Mouse (Mus musculus): ENCODE measurements around the gene Naa15. TPM values are rescaled to one million over a fixed set of nuclear protein-coding genes. Genes with fewer than 3 reads are reported as not detected.
"Not testable (repeated sequence)": the region's sequence is repeated elsewhere in the genome, so short reads cannot be mapped to it uniquely, and the experiment has no call there.

The Naa15 gene
- polyA plus RNA-seq, 1 experiment from 2014 or later = 36.5 TPM

DNA sequence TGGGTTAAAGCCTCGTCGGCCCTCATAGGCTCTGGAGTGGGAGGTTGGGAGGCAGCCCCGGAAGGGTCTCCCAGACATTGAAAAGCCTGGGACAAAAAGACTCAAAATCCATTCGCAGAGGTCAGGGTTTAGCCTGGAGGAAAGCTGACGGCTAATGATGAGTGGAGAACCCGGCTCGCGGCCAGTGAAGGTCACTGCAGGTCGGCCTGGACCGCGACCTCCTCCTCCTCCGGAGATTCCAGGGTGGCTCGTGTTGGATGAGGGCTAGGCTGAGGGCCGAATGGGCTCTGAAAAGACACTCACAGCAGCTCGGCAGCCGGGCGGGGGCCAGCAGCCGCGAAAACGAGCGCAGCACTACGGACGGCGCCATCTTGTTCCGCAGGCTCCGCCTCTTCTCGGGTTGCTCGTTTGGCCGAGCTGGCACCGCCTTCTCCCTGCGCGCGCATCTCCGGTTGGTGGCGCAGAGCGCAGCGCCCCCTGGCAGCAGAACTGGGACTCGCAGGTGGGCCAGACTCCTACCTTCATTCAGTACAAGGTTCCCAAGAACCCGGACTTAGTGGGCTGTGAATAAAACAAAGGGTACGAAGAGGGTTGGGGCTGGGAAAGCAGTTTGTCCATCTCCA lies 6.3 kb upstream of the Naa15 start, which contains the start of gene Ndufc1:
TSS of gene Ndufc1 (minus strand) at position 428 of the 623 bp plus-strand sequence.
- WGBS = under 1% methylated on average over 40 of the region's 40 CpGs
- peak within 1 kb of the TSS; percentile 92 for H3K4me3 ChIP-seq
- ATAC-seq (replicated peaks; ENCODE audit: insufficient number of reproducible peaks, insufficient read depth, low FRiP score, low read depth) = peak; percentile 87

DNA sequence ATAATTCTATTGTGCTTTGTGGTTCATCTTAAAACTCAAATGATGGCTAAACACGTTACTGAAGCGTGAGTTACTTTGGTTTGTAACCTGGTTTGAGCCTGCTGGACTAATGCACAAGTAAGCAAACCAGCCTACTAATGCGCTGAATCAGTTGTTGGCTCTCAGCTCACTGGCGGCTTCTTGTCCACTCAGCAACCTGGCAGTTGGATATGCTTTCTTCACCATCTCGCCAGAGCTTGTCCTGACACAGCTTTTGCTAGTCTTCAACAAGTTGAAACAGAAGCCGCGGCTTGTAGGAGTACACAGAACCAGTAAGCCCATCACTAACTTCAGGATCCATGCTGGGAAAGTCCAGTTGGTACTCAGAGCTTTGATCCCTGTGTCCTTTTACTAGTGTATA lies 2.5 kb upstream of the Naa15 start:
- Histone ChIP-seq H3K27ac (no peak overlapping the region), H3K9ac (no peak overlapping the region), H3K4me3 (no peak overlapping the region), H3K27me3 (no peaks in the 10 kb centered on the region), H3K9me3 (replicated peaks) (no peaks in the 10 kb centered on the region), H3K36me3 (no peaks in the 10 kb centered on the region), H3K4me2 (no peak overlapping the region), H3K4me1 (replicated peaks) (peaks cover 19% of the 10 kb centered on the region)
- ATAC-seq (replicated peaks; ENCODE audit: insufficient number of reproducible peaks, insufficient read depth, low FRiP score, low read depth) = no peak
- WGBS = 86% methylated on average over 7 of the region's 7 CpGs

More for the DNA sequence above, 6.3 kb upstream of the Naa15 start, which contains the start of gene Ndufc1:
- Histone ChIP-seq H3K27ac (peak within 1 kb of the TSS; percentile 99), H3K27me3 (no peaks in the 10 kb centered on the region), H3K4me1 (replicated peaks) (peaks cover 16% of the 10 kb centered on the region), H3K4me2 (peak within 1 kb of the TSS; percentile 67), H3K36me3 (peaks cover 18% of the 10 kb centered on the region), H3K9me3 (replicated peaks) (no peaks in the 10 kb centered on the region), H3K9ac (peak within 1 kb of the TSS; percentile 89)

DNA sequence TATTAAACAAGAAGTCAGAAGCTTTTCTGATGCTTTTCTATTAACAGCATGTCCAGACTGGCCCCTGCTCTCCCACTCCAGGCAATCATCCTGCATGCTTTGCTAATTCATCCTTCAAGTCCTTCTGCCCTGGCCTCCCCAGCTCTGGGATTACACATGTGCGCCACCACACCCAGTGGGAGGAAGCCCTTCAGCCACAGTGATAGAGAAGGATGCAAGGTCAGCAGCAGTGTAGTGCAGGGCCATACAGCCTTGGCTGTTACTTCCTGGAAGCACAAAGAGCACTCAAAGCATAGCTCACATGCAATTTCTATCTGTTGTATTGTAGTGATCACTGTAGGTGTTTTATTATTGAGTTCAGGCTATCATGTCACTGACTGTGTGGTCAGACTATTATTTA lies 1.7 kb upstream of the Naa15 start:
- 72% methylated on average over 1 of the region's 1 CpGs for WGBS
- no peaks in the 10 kb centered on the region for H3K36me3 ChIP-seq
- H3K27me3 ChIP-seq = no peaks in the 10 kb centered on the region
- no peak overlapping the region for H3K9ac ChIP-seq
- peaks cover 20% of the 10 kb centered on the region for H3K4me1 ChIP-seq (replicated peaks)
- H3K4me3 ChIP-seq = no peak overlapping the region
- H3K4me2 ChIP-seq = no peak overlapping the region
- ATAC-seq (replicated peaks; ENCODE audit: insufficient number of reproducible peaks, insufficient read depth, low FRiP score, low read depth) = no peak
- H3K9me3 ChIP-seq (replicated peaks) = no peaks in the 10 kb centered on the region
- no peak overlapping the region for H3K27ac ChIP-seq

DNA sequence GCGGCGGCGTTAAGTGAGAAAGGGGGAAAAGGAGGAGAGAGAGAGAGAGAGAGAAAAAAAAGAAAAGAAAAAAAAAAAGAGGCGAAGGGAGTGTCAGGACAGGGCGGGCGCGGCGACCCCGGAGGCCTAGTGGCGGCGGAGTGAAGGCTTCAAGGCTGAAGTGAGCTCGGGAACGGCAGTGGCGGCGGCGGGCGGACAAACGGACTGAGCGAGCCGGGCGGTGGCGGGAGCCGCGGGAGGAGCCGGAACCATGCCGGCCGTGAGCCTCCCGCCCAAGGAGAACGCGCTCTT lies 1.1 kb downstream of the Naa15 start:
- Histone ChIP-seq H3K27me3 (no peaks in the 10 kb centered on the region), H3K27ac (peak overlapping the region; percentile 95), H3K9me3 (replicated peaks) (no peaks in the 10 kb centered on the region), H3K4me3 (peak overlapping the region; percentile 96), H3K4me1 (replicated peaks) (peaks cover 25% of the 10 kb centered on the region), H3K36me3 (no peaks in the 10 kb centered on the region), H3K9ac (peak overlapping the region; percentile 97), H3K4me2 (peak overlapping the region; percentile 68)
- peak; percentile 57 for ATAC-seq (replicated peaks; ENCODE audit: insufficient number of reproducible peaks, insufficient read depth, low FRiP score, low read depth)
- 1% methylated on average over 21 of the region's 30 CpGs for WGBS

DNA sequence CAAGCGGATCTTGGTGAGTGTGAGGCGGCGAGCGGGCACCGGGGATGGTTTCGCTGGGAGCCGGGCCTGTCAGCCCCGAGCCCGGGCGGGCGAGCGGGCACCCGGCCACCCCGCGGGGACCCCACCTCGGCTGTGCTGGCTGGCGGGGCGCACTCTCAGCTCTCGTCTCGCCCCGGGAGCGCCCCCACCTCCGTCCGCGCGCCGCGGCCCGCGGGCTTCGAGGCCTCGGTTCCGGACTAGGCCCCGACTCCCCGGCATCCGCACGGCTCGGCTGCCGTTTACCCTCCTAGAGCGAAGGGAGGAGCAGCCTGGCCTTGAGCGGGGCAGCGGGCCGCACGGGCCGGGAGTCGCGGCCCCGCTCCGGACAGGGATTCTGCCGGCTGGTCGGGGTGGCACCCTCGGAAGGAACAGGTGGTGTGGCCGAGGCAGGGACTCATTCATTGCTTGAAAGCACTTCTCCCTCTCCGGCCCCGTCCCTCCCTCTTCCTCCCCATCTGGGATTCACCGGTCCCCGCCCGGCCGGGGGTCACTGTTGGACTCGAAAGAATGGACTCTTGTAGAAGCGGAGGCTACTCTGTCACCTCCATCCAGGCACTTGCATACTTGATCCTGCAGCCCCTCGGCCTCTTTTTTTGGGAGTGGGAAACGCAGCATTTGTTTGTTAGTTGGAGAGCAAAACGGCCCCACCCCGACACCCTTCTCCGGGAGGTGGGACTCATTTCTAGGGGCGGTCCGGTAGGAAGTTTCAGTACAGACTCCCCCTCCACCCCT lies 1.6 kb downstream of the Naa15 start:
- ATAC-seq (replicated peaks; ENCODE audit: insufficient number of reproducible peaks, insufficient read depth, low FRiP score, low read depth) = peak; percentile 63
- WGBS = under 1% methylated on average over 68 of the region's 68 CpGs
- peak overlapping the region; percentile 96 for H3K4me3 ChIP-seq

DNA sequence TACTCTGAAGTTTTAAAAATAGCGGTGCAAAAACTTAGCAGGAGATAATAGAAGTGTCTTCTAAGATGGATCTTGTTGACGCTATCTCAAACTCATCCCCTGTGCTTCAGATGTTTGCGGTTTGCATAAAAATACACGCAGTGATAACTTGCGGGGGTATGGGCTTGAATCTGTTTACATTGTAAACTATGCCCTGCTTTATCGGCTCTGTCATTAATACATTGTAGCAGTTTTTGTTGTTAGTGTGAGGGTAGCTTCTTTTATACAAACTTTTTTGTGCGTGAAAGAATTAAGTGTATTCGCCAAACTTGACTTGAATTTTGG lies 2.1 kb downstream of the Naa15 start:
- peak overlapping the region; percentile 68 for H3K4me2 ChIP-seq
- H3K4me1 ChIP-seq (replicated peaks) = peaks cover 27% of the 10 kb centered on the region
- H3K27ac ChIP-seq = peak overlapping the region; percentile 95
- ATAC-seq (replicated peaks; ENCODE audit: insufficient number of reproducible peaks, insufficient read depth, low FRiP score, low read depth) = no peak
- no peaks in the 10 kb centered on the region for H3K9me3 ChIP-seq (replicated peaks)
- no peaks in the 10 kb centered on the region for H3K27me3 ChIP-seq
- H3K36me3 ChIP-seq = no peaks in the 10 kb centered on the region
- WGBS = 8% methylated on average over 8 of the region's 8 CpGs
- peak overlapping the region; percentile 97 for H3K9ac ChIP-seq
- peak overlapping the region; percentile 96 for H3K4me3 ChIP-seq

More for the DNA sequence above, 1.6 kb downstream of the Naa15 start:
- Histone ChIP-seq H3K9me3 (replicated peaks) (no peaks in the 10 kb centered on the region), H3K4me2 (peak overlapping the region; percentile 68), H3K27ac (peak overlapping the region; percentile 95), H3K4me1 (replicated peaks) (peaks cover 27% of the 10 kb centered on the region), H3K27me3 (no peaks in the 10 kb centered on the region), H3K36me3 (no peaks in the 10 kb centered on the region), H3K9ac (peak overlapping the region; percentile 97)

DNA sequence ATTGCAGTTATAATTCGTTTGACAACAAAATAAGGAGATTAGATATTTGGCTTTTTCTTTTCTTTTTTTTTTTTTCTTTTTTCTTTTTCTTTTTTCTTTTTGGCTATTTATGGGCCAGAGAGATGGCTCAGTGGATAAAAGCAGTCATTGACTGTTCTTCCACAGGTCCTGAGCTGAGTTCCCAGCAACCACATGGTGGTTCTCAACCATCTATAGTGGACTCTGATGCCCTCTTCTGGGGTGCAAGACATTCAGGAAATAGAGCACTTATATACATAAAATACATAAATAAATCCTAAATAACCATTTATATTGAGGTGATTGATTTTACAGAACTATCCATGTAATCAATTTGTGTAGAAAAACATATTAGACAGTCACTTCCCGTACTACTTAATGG lies 2.5 kb downstream of the Naa15 start:
- H3K27ac ChIP-seq = no peak overlapping the region
- no peaks in the 10 kb centered on the region for H3K36me3 ChIP-seq
- H3K9ac ChIP-seq = no peak overlapping the region
- ATAC-seq (replicated peaks; ENCODE audit: insufficient number of reproducible peaks, insufficient read depth, low FRiP score, low read depth) = no peak
- peak overlapping the region; percentile 96 for H3K4me3 ChIP-seq
- 43% methylated on average over 2 of the region's 2 CpGs for WGBS
- H3K4me2 ChIP-seq = peak overlapping the region; percentile 68
- H3K9me3 ChIP-seq (replicated peaks) = no peaks in the 10 kb centered on the region
- no peaks in the 10 kb centered on the region for H3K27me3 ChIP-seq
- H3K4me1 ChIP-seq (replicated peaks) = peaks cover 27% of the 10 kb centered on the region

DNA sequence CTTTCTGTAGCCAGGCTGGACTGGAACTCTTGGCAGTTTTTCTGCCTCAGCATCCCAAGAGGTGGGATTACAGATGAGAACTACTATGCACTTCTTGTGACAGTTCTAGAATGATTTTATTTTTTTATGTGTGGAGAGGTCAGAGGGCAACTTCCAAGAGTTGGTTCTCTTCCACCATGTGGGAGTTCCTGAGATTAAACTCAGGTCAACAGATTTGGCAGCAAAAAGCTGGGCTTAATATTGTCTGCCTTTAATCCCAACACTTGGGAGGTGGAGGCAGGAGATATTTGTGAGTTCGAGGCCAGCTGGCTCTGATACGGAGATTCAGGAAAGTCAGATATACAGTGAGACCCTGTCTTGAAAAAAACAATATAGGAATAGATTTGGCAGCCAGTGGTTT lies 3.0 kb downstream of the Naa15 start:
- Histone ChIP-seq H3K9ac (no peak overlapping the region), H3K4me3 (no peak overlapping the region), H3K9me3 (replicated peaks) (no peaks in the 10 kb centered on the region), H3K4me1 (replicated peaks) (peaks cover 27% of the 10 kb centered on the region), H3K27ac (no peak overlapping the region), H3K4me2 (peak overlapping the region; percentile 68; the same call in 1 of the 2 replicates), H3K27me3 (no peaks in the 10 kb centered on the region), H3K36me3 (no peaks in the 10 kb centered on the region)
- WGBS = 41% methylated on average over 2 of the region's 2 CpGs
- no peak for ATAC-seq (replicated peaks; ENCODE audit: insufficient number of reproducible peaks, insufficient read depth, low FRiP score, low read depth)

DNA sequence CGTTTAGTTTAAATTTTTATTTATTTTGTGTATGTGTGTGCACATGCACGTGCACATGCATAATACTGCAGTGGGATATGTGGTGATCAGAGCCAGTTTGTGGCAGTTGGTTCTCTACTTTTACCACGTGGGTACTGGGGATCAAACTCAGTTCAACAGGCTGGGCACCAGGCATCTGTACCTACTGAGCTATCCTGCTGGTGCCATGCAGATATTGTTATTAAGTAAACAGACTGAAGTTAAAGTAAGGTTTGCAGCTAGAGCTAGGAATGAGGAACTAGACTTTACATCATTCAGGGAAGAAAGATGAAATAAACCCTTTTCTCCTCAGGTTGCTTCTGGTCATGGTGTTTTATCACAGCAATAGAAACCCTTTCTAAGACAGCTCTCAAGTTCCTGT lies 7.0 kb downstream of the Naa15 start:
- Histone ChIP-seq H3K4me1 (replicated peaks) (peaks cover 17% of the 10 kb centered on the region), H3K27me3 (no peaks in the 10 kb centered on the region), H3K4me2 (no peak overlapping the region), H3K27ac (no peak overlapping the region), H3K9me3 (replicated peaks) (no peaks in the 10 kb centered on the region), H3K9ac (no peak overlapping the region), H3K4me3 (no peak overlapping the region), H3K36me3 (no peaks in the 10 kb centered on the region)
- 69% methylated on average over 3 of the region's 3 CpGs for WGBS
- no peak for ATAC-seq (replicated peaks; ENCODE audit: insufficient number of reproducible peaks, insufficient read depth, low FRiP score, low read depth)

DNA sequence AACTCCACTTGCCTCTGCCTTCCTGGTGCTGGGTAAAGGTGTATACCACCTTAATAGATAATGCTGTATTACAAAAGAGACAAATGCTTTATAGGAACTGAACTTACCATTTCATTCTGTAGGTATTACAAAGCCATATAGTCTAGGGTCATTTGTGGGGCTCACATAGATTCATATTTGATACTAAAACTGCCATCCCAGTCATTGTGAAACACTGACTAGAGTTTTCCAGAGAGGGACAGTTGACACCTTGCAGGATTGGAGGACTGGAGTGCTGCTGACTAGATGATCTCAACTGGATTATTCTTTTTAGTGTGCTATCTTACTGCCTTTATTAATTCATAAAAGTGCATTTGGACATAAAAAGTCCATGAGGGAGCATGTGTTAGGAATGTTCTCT lies 10.4 kb downstream of the Naa15 start:
- Histone ChIP-seq H3K9ac (no peak overlapping the region), H3K27ac (no peak overlapping the region), H3K36me3 (no peaks in the 10 kb centered on the region), H3K4me2 (no peak overlapping the region), H3K27me3 (no peaks in the 10 kb centered on the region), H3K4me3 (no peak overlapping the region), H3K4me1 (replicated peaks) (peaks cover 3% of the 10 kb centered on the region), H3K9me3 (replicated peaks) (no peaks in the 10 kb centered on the region)
- ATAC-seq (replicated peaks; ENCODE audit: insufficient number of reproducible peaks, insufficient read depth, low FRiP score, low read depth) = no peak

DNA sequence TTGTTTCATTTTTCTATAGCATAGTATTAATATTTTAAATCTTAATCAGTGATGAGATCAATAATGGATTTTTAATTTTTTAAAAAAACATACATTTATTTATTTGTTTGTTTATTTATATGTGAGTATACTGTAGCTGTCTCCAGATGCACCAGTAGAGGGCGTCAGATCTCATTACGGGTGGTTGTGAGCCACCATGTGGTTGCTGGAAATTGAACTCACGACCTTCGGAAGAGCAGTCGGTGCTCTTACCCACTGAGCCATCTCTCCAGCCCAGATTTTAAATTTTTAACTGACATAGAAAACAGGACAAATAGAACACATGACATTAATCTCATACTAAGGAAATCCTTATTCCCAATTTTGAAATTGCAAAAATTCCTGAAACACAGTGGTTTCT lies 19.4 kb downstream of the Naa15 start:
- 87% methylated on average over 5 of the region's 5 CpGs for WGBS
- H3K4me2 ChIP-seq; H3K9me3 ChIP-seq (replicated peaks); H3K27ac ChIP-seq; H3K36me3 ChIP-seq; H3K4me3 ChIP-seq; H3K27me3 ChIP-seq; H3K4me1 ChIP-seq (replicated peaks); ATAC-seq (replicated peaks; ENCODE audit: insufficient number of reproducible peaks, insufficient read depth, low FRiP score, low read depth); H3K9ac ChIP-seq: not testable (repeated sequence)
